Mouse (Mus musculus) spleen, adult 2 months (tissue): Measurements from ENCODE around the gene Ufsp1.

ENCODE experiments used
- CTCF ChIP-seq: fragments of 200-500 bp; IDR thresholded peaks from 2 replicates; pipeline ENCODE4 v1.5.1; 2011; ENCODE audit warnings: mild to moderate bottlenecking, inconsistent platforms; ENCODE audit not compliant: insufficient read depth, insufficient read length, insufficient replicate concordance; ENCODE audit errors: extremely low read depth
- POLR2A ChIP-seq: fragments of 200-500 bp; IDR thresholded peaks from 2 replicates; pipeline ENCODE4 v1.6.1; 2011; ENCODE audit warnings: low read depth, low read length, inconsistent platforms

DNA sequence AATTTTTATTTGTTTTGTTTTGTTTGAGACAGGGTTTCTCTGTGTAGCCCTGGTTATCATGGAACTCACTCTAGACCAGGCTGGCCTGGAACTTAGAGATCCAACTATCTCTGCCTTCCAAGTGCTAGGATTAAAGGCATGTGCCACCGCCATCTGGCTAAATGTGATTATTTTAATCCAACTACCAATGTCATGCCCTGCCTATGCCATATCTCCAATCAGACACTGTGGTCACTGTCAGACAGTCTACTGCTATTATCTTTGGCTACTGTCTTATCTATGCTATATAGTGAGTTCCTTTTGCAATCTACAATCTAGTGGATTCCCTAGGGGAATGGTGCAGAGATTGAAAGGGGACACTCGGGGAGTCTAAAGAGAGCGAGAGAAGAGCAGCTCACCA, 26.6 kb downstream of the Ufsp1 start:
- TF ChIP-seq CTCF (no peak), POLR2A (no peak)
